Mouse (Mus musculus) lung, postnatal 0 days (tissue): ENCODE results near the gene Rplp1.

Experiments
- CTCF ChIP-seq: IDR thresholded peaks from 2 replicates; pipeline ENCODE4 v1.5.1; 2016; ENCODE audit warnings: antibody characterized with exemption, mild to moderate bottlenecking
- EP300 ChIP-seq: IDR thresholded peaks from 2 replicates; pipeline ENCODE4 v1.6.1; 2016; ENCODE audit warnings: antibody characterized with exemption, mild to moderate bottlenecking, control low read depth

- TF ChIP-seq CTCF, result peak; percentile 87
- peak; percentile 68 for TF ChIP-seq EP300
Measured at GRCm38 (mm10) chr9:61946623-61947401, 32.5 kb upstream of the Rplp1 start, which contains the start of gene Kif23.
